Mouse (Mus musculus) heart, adult 9 months (tissue): ENCODE measurements around the gene Slc17a9.
"Not testable (repeated sequence)": the region's sequence is repeated elsewhere in the genome, so short reads cannot be mapped to it uniquely, and the experiment has no call there.

Experiments
- DNase-seq, 2 experiments: peaks; one replicate each; pipeline ENCODE4 v3.0.0; 2022; ENCODE audit warnings: low spot score in 2 of 2

Slc17a9 gene

GRCm38 (mm10) chr2:180710276-180711155, 14.5 kb upstream of the Slc17a9 start:
- DNase-seq: no peak

GRCm38 (mm10) chr2:180711527-180711926, 13.5 kb upstream of the Slc17a9 start:
- DNase-seq: no peak

- DNase-seq: no peak
Observed at GRCm38 (mm10) chr2:180712037-180712689, 12.9 kb upstream of the Slc17a9 start.

- not testable (repeated sequence) for DNase-seq
Observed at GRCm38 (mm10) chr2:180722748-180723147, 2.3 kb upstream of the Slc17a9 start.

GRCm38 (mm10) chr2:180723865-180724264, 1.2 kb upstream of the Slc17a9 start:
- no peak for DNase-seq

GRCm38 (mm10) chr2:180725414-180725778, 333 bp downstream of the Slc17a9 start:
- no peak for DNase-seq

- no peak for DNase-seq
Observed at GRCm38 (mm10) chr2:180725856-180726629, 980 bp downstream of the Slc17a9 start.

- peak; percentile 34 to 47 for DNase-seq
Observed at GRCm38 (mm10) chr2:180726658-180727442, 1.8 kb downstream of the Slc17a9 start.

- DNase-seq: no peak
Observed at GRCm38 (mm10) chr2:180727613-180728021, 2.6 kb downstream of the Slc17a9 start.

- DNase-seq: no peak
Observed at GRCm38 (mm10) chr2:180731036-180731435, 6.0 kb downstream of the Slc17a9 start.

GRCm38 (mm10) chr2:180731984-180732383, 6.9 kb downstream of the Slc17a9 start:
- no peak for DNase-seq

GRCm38 (mm10) chr2:180735232-180735631, 10.2 kb downstream of the Slc17a9 start:
- DNase-seq: no peak

GRCm38 (mm10) chr2:180737984-180738383, 12.9 kb downstream of the Slc17a9 start:
- no peak for DNase-seq

GRCm38 (mm10) chr2:180740349-180740748, 15.3 kb downstream of the Slc17a9 start:
- no peak for DNase-seq

- no peak for DNase-seq
Observed at GRCm38 (mm10) chr2:180741421-180741820, 16.4 kb downstream of the Slc17a9 start.

GRCm38 (mm10) chr2:180742820-180743219, 17.8 kb downstream of the Slc17a9 start:
- DNase-seq: no peak

- DNase-seq: no peak
Observed at GRCm38 (mm10) chr2:180743321-180743720, 18.3 kb downstream of the Slc17a9 start.

GRCm38 (mm10) chr2:180745248-180745927, 20.3 kb downstream of the Slc17a9 start:
- DNase-seq: peak; percentile 68 to 81

- no peak for DNase-seq
Observed at GRCm38 (mm10) chr2:180746569-180747192, 21.6 kb downstream of the Slc17a9 start.

GRCm38 (mm10) chr2:180748904-180749303, 23.8 kb downstream of the Slc17a9 start:
- no peak for DNase-seq
